Mouse (Mus musculus) lung, postnatal 14 days (tissue): ENCODE measurements around the gene Actn4.
A peak's percentile ranks its signal among the peaks of the same experiment; 100 is the strongest.

Experiments
- DNase-seq: peaks from one replicate; pipeline ENCODE4 v3.0.0; 2021

Gene Actn4

GRCm38 (mm10) chr7:28883039-28883438, 79.1 kb downstream of the Actn4 start:
- DNase-seq = no peak

DNA sequence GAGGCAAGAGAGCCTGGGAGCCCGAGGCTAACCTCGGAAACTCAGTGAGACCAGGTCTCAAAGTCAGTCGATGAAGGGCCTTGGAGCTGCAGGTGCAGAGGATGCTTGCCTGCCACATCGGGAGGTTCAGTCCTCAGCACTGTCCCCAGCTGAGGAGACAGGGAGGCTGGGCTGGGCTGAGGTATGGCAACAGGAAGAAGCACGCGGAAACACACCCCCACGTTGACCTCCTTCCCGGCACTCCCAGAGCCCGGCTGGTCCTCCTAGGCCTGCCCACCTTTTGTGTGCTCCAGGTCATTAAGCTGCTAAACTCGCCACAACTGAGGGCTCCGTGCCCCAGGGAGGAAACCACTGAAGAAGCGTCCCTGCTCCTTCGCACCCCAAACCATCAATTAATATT, 80.9 kb downstream of the Actn4 start, which contains the start of gene Capn12:
Gene Capn12, plus strand, starts transcription at position 224 of the 400 bp plus-strand sequence.
- DNase-seq = no peak

DNA sequence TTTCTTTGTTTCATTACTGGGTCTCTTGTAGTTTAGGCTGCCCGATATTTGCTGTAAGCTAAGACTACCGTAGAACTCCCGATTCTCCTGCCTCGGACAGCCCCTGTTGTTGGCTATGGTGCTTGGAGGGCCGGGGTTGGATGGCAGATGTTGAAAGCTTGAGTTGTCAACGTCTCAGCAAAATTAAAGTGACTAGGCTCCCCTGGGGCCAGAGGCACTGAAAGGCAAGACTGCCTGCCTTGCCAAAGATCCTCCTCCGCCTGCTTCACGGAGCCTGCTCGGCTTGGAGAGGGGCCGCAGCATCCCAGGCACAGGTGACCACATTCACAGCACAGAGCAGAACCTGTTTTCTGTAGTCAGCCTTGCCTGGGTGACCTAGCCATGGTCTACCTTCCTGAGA, 81.6 kb downstream of the Actn4 start:
- DNase-seq = no peak

DNA sequence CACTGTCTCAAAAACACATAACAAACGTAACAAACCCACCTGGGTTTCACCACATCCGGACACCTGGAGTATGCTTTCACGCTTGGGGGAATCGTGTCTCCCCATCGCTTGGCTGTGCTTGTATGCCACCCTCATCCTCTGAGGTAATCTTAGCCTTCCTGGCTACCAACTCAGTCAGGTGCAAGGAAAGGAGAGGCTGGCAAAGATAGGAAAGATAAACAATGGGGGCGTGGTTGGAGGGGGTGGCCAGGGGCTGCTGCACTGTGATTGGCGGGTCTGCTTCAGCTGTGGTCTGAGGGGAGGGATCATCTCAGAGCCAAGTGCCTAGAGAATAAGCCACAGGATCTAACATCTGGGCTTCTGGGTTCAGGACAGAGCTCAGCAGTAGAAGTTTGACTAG, 82.5 kb downstream of the Actn4 start:
- no peak for DNase-seq

GRCm38 (mm10) chr7:28877856-28878255, 84.3 kb downstream of the Actn4 start:
- DNase-seq = no peak

DNA sequence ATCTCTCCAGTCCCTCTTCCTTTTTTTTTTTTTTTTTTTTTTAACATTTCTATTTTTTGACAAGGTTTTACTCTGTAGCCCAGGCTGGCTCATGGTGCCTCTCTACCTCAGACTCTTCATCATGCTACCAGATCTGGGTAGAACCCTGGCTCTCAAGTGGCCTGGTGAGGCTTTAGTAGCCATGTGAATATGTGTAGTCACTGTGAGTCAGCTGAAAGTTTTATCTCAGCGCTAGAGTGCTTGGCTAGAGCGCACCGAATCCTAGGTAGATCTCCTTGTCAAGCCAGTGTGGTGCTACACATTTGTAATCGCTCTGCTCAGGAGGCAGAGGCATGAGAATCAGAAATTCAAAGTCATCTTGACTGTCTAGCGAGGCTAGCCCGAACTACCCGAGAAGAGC, 85.0 kb downstream of the Actn4 start:
- no peak for DNase-seq

- no peak for DNase-seq
These were observed 86.0 kb downstream of the Actn4 start for GRCm38 (mm10) chr7:28876099-28876498.

- DNase-seq = no peak
These were observed 87.6 kb downstream of the Actn4 start for GRCm38 (mm10) chr7:28874565-28874964.

DNA sequence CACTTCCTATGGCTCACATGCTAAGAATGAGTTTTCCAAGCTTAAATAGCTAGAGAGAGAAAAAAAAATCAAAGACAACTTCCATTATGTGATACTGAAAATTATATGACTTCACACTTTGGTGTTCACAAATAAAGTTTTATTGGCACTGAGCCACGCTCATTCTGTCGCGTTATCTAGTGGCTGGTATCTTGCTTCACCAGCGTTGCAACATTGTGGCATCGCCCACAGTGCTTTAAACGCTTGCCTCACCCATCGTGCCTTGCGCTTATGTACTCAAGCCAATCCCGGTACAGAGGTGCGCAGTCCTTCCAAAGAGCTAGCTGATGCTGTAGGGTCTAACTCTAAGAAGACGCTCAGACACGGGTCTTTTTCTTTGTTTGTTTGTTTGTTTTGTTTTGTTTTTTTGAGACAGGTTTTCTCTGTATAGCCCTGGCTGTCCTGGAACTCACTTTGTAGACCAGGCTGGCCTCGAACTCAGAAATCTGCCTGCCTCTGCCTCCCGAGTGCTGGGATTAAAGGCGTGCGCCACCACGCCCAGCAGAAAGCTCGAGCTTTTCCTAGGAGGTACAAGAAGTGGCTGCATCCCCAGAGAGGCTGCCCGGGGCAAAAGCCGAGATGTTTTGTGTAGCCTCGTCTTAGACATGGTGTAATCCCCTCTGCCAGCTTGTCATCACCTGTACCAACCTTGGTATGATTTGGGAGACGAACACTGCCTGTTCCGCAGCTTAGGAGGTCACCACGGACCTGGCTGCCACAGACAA, 91.1 kb downstream of the Actn4 start:
- no peak for DNase-seq

DNA sequence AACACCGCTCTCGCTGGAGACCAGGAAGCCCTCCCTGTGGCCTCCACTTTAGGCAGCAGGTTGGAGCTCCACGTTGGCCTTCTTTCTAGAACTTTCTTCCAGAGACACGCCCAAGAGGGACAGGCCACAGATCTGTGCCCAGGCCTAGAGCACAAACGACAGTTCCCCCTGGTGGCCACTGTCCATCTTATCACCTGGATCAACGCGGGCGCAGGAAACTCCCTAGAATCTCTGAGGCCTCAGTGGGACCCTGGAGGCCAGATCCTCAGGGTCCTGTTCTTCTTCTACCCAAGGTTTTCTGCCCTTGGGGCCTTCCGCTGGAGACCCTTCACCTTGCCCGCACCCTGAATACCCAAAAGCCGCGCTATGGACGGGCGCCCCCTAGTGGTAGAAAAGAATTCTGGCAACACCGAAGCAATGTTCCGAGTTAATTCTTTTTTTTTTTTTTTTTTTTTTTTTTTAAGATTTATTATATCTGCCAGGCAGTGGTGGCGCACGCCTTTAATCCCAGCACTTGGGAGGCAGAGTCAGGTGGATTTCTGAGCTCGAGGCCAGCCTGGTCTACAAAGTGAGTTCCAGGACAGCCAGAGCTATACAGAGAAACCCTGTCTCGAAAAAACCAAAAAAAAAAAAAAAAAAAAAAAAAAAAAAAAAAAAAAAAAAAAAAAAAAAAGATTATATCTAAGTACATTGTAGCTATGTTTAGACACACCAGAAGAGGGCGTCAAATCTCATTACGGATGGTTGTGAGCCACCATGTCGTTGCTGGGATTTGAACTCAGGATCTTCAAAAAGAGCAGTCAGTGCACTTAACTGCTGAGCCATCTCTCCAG, 94.4 kb downstream of the Actn4 start:
- peak; percentile 87 for DNase-seq

DNA sequence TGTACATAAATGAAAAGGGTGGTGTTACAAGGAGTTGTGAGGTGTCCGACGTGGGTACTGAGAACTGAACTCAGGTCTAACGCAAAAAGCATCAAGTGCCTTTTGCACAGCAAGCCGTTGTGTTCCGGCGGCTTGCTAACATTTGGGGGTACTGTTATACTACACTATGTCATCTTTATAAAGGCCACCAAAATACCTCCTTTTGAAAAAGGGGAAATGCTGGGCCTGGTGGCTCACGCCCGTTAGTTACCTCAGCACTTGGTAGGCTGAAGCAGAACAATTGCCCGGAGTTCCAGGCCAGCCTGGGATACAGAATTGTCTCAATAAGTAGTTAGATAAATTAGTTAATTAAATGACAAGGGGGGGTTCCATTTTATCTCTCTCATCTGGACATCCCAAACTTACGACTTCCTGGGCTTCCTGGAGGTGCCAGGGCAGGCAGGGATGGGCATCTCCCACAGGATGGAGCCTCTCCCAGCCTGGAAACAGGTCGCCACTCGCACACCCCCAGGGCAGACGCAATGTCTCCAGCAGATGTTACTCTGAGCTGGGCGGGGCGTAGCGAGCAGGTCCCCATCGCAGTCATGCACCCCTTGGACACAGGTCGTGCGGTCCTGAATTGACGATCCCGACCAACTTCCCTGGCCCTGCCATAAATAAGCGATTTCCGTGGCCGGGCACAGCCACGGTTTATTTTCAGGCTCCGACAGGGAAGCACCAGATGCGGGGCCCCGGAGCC, 95.2 kb downstream of the Actn4 start:
- no peak for DNase-seq

- DNase-seq = peak; percentile 87
These were observed 96.4 kb downstream of the Actn4 start for GRCm38 (mm10) chr7:28865481-28866300.

DNA sequence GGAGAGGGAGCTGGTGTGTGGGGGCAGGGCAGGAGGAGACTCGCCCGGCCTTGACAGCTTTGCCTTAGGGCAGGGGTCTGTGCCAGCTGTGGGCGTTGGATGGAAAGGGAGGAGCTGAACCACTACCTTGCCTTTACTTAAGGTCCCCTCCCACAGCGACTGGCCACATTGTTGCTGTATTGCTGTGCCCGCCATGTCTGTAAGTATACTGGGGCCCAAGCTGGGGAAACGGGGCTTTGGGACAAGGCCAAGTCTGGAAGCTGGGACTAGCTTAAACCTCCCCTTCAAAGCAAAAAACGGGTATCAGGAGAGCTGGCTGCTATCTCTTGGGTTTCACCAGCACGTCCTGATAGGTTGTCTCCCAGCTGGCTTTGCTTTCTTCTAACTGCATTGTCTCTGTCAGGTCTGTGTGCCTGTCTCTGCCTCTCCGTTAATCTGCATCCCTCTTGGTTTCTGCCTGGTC, 97.8 kb downstream of the Actn4 start:
- no peak for DNase-seq

DNA sequence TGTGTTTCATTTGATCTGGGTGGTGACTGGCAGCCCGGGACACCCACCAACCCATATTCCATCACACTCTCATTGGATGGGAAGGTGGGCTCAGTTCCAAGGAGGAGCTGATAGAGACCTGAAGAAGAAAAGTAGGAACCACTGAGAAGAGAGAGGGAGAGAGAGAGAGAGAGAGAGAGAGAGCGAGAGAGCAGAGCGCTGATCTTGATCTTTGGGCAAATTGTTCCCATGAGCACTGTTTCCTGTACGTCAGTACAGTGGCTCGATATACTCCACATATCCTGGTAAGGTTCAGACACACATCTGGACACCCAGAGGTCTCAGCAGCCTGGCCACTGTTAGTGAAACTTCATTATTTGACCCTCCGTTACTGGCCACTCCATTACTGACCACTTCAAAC, 98.6 kb downstream of the Actn4 start, which contains the start of gene Lgals7:
Gene Lgals7, plus strand, starts transcription at position 314 of the 400 bp plus-strand sequence.
- DNase-seq = no peak

DNA sequence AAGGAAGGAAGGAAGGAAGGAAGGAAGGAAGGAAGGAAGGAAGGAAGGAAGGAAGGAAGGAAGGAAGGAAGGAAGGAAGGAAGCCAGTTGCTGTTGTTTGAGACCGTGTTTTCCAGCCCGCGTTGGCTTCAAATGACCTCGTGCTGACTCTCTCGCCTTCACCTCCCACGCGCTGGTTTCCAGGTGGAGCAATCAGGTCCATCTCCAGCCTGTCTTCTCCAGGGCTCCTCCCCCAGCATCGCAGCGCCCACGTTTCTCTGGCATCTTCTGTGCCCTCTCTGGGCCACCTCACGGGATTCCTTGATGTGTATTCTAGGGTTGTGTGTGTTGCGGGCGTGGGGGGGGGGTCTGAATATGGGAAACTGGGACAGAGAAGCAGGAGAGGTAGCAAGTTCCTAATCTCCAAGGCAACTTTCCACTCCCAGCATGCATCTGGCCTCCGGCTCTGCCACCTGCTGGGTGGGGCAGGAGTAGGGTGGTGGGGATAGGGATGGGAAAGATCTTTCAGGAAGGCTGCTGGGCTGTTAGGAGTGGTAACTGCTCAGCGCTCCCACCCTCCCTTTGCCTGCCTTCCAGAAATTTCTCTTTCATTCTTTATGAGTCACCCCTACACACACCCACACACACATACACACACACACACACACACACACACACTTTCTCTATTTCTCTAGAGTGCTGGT, 99.2 kb downstream of the Actn4 start:
- no peak for DNase-seq

GRCm38 (mm10) chr7:28860898-28861297, 101.2 kb downstream of the Actn4 start:
- no peak for DNase-seq

- no peak for DNase-seq
These were observed 102.2 kb downstream of the Actn4 start for GRCm38 (mm10) chr7:28859953-28860352.

DNA sequence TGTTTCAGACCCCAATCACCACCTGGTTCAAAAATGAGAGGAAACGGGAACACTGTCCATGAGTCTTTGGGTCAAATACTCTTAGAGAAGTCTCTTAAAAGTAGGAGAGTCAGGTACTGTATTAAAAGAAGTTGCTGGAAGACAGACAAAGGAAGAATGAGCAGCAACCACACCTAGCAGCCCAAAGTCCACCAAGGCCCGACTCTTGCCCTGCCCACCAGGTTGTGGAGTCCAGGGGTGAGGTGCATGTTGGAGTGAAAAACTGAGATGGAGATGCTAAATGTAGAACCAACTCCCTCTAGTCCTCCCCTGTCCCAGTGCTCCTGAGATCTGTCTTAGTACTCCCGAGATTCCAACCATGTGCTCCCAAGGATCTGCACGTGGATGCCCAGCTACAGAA, 111.5 kb downstream of the Actn4 start:
- DNase-seq = no peak

DNA sequence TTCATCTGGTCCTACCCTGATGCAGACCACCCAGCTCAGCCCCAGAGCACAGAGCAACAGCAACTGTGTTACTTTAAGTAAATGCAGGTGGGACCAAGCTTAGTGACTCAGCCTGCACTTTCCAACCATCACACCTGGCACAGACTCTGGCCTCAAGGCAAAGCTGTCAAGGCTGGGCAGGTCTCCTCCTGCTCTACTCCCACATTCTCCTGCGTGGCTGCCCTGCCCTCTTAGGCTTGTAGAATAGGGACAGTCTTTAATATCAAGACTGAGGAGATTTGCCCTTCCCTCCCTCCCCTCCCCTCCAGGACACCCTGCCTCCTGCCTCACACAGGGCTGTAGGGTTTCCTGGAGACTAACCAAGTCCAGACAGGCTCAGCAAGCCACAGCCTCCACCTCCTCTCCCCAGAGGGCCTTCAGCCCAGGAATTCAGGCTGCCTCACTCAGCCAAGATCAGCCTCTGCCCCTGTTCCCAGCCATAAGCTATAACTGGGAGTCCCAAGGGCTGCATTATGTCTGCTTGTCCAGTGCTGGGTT, 112.4 kb downstream of the Actn4 start:
- DNase-seq = no peak

DNA sequence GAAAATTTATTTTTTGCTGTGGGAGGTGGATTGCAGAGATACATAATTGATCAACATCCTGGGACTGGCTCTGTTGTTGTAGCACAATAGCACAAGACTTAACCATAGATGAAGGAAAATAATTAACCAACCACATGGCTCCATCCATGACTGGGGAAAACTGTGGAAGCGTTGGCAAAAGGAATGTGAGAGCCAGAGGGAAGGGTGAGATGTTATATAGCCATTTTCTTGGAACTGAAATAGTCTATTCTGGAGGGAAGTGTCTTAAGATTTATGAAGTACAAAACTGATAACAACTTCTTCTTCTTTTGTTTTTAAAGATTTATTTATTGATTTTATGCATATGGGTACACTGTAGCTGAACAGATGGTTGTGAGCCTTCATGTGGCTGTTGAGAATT, 114.9 kb downstream of the Actn4 start:
- DNase-seq = no peak
